In genomic region chr1:135984105-135984504, GRCm38 (mm10) we compare ENCODE assay signal across 22 mouse cellular contexts. TPM values are rescaled to one million over a fixed set of nuclear protein-coding genes. Genes with fewer than 3 reads are reported as not detected.
"Had no signal": no experiment of that assay in that cellular context is flagged by ENCODE, and none has a peak within 500 bp of the region (broad histone marks: within the 10 kb centered on the region; RNA-seq: fewer than 3 reads in every experiment).

No protein-coding gene starts in this region.

- H3K36me3 ChIP-seq: intestine, embryonic 15.5 days; limb, embryonic 13.5 days; liver, embryonic 12.5 days; liver, embryonic 15.5 days; lung, embryonic 15.5 days had no signal

- H3K4me1 ChIP-seq: intestine, embryonic 15.5 days; limb, embryonic 13.5 days; liver, embryonic 12.5 days; liver, embryonic 15.5 days; lung, embryonic 15.5 days had no signal

- H3K27me3 ChIP-seq: intestine, embryonic 15.5 days; limb, embryonic 13.5 days; lung, embryonic 15.5 days had no signal

- H3K4me2 ChIP-seq: intestine, embryonic 15.5 days; limb, embryonic 13.5 days; liver, embryonic 12.5 days; liver, embryonic 15.5 days; lung, embryonic 15.5 days; midbrain, embryonic 11.5 days had no signal

- H3K9me3 ChIP-seq: intestine, embryonic 15.5 days; limb, embryonic 13.5 days; liver, embryonic 12.5 days; liver, embryonic 15.5 days; lung, embryonic 15.5 days; megakaryocyte, embryonic 14.5 days had no signal

- H3K9ac ChIP-seq: intestine, embryonic 15.5 days; limb, embryonic 13.5 days; liver, embryonic 12.5 days; liver, embryonic 15.5 days; lung, embryonic 15.5 days had no signal

- DNase-seq: layer of hippocampus, postnatal 36 days; left cerebral cortex, postnatal 4 days; liver; lung, adult 18-20 months; lung, postnatal 10 days; lung, postnatal 36 days; midbrain, embryonic 14.5 days; right cerebral cortex, postnatal 25 days; spleen, adult 18-20 months; thymus, adult 18-20 months; thymus, postnatal 36 days had no signal

- H3K4me3 ChIP-seq: intestine, embryonic 15.5 days; left cerebral cortex, adult 2 months; limb, embryonic 13.5 days; liver, embryonic 12.5 days; liver, embryonic 15.5 days; lung, embryonic 15.5 days; megakaryocyte, embryonic 14.5 days had no signal

- ATAC-seq: intestine, embryonic 15.5 days; liver, embryonic 12.5 days had no signal

- H3K27ac ChIP-seq: intestine, embryonic 15.5 days; left cerebral cortex, adult 2 months; limb, embryonic 13.5 days; liver, embryonic 12.5 days; liver, embryonic 15.5 days; lung, embryonic 15.5 days had no signal

RNA-seq across cellular contexts. Expression of gene Igfn1, which starts 22.0 kb away (rescaled TPM):
- polyA plus RNA-seq: intestine, embryonic 15.5 days; liver, embryonic 12.5 days; liver, embryonic 15.5 days; lung, embryonic 15.5 days; midbrain, embryonic 14.5 days; midbrain, postnatal 0 days; neural tube, embryonic 11.5 days; urinary bladder, adult 2 months had no signal
